Mouse (Mus musculus) G1E-ER4 (cell line): ENCODE results near the gene Gap43. TPM values are rescaled to one million over a fixed set of nuclear protein-coding genes. Genes with fewer than 3 reads are reported as not detected.

Experiments
- GATA1 ChIP-seq: IDR thresholded peaks from one replicate; pipeline ENCODE4 v1.8.0; 2012; ENCODE audit warnings: low read length, inconsistent platforms
- polyA plus RNA-seq: library from polyadenylated mRNA; stranded (reverse); fragments of >175 nt; gene quantifications from 2 replicates; pipeline ENCODE4 v1.2.3, GENCODE M21; 2012

Gene Gap43
- polyA plus RNA-seq, result not detected in 2 replicates

DNA sequence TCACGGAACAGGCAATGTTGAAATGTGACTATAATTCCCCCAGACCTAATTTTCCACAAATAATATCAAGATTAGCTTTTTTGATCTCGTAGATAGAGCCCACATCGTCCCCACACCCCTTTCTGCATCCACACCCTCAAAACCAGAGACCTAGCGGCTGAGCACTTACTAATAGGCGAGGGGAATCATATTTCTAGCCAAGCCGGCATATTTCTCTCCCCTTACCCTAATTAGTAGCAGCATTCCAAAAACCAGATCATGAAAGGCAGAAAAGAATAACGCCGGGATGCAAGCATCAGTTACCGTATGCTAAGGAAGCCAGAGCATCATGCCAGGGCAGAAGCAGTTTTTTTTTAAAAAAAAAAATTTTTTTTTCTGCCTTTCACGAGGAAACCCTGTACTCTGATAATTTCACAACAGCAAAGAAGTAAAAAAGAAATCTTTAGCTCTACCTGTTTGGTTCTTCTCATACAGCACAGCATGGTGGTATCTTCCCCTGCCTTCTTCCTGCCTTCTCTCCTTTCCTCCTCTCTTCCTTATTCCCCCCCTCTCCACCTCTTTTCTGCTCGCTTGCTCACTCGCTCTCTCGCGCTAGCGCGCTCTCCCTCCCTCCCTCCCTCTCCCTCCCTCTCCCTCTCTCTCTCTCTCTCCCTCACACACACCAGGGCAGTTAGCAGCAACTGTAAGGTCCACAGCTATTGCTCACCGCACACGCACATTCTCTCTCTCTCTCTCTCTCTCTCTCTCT lies at the start of gene Gap43:
Gap43 (minus strand) TSS at position 631 of the 748 bp plus-strand sequence.
- TF ChIP-seq GATA1, result no peak

DNA sequence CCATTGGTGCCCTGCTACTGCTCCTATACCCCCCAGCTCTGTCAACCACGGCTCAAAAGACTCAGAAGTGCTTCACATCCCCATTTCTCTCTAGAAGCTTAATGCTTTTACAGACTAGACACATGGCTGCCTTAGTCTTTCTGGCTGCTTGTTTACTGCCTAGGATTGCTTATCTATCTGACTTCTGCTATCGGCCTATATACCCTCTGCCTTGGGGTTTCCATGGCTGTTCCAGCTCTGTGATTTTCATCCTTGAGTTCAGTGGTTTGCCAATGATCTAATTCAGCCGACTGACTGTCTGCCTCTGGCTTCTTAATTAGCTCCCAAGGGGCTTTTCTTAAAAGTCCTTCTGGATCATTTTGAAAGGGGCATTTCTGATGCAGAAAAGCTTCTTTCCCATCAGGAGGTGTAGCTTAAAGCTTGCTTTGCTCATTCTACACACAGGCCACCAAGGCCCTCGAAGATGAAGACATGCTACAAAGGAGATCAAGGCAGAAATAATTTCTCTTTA lies 40.9 kb upstream of the Gap43 start:
- no peak for TF ChIP-seq GATA1

DNA sequence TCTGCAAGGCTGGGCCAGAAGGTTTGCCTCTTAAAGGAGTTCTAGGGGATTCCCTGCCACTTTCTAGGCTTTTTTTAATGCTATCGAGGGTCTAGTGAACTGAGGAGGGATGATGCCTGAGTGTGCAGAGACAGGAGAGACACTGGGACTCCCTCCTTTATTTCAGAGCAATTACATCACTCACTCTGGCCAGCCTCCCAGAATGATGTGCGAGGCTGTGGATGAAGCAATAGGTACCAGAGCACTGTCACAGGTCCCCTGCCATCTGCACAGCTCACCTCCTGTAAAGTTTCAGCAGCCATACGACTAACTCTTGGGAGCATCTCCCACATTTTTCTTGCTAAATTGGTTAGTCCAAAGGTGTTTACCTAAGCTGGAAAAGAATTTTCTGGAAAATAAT lies 40.2 kb upstream of the Gap43 start:
- TF ChIP-seq GATA1, result no peak

DNA sequence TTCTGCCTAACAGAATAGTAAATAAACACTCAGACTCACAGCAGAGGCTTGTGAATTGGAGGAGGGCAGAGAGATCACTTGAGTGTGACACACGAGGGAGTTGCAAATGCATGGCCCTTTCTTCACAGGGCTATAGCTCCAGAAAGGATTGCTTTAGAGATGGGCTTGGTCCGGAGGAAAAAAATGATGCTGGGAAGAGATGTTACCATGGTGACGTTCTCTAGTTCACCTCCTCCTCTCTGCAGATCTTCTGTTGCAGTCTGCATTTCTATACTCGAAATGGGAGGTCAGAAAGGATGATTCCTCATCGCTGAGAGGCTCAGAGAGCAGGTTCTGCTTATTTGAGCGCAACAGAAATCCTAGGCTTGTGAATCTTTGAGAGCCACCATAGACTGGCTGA lies 29.7 kb upstream of the Gap43 start:
- TF ChIP-seq GATA1, result no peak

DNA sequence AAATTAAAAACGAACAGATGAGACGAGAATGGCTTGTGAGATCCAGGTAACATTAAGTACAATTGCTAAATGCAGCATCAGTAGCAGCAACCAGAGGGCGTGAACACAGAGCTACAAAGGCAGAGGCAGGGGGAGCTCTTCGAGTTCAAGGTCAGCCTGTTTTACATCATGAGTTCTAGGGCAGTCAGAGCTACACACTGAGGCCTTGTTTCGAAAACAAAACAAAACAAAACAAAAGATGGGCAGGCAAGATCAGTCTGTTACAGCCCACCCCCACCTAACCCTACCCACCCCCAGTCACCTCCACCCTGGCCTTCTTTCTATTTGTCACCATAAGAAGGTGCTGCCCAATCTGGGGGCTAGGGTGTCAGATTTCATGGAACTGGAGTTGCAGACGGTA lies 28.9 kb upstream of the Gap43 start:
- no peak for TF ChIP-seq GATA1

DNA sequence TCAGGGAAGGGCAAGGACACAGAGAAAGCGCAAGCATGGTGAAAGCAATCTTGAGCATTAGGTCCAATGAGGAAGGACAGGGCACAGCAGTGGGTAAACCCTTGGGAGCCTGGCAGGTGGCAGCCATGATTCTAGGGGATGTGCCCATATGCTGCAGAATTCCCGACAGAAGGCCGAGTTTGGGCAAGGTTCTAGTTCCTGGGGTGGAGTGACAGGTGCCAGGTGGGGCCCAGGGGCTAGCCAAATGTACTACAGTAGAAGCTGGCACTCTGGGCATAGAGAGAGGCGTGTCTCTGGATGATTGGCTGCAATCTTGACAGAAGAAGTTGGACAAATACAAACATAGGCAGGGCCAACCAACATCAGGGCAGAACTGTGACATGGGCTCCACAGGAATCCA lies 19.6 kb upstream of the Gap43 start:
- TF ChIP-seq GATA1, result no peak

DNA sequence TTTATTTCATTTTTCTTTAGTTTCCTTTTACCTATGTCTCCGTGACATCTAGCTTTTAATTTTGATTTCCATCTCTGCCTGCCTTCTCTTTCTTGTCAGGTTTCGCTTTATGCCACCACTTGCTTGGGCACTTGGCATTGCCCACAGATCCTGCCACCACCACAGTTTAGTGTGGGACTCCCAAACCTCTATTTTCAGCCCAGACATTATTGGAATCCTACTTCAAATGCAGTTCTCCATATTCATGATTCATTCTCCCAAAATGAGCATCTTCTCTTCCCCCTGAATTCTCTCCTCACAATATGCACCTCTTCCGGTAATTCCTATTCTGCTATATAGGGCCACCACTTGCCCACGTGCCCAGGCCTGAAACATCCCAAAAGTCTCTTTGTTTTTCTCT lies 17.6 kb upstream of the Gap43 start:
- no peak for TF ChIP-seq GATA1

DNA sequence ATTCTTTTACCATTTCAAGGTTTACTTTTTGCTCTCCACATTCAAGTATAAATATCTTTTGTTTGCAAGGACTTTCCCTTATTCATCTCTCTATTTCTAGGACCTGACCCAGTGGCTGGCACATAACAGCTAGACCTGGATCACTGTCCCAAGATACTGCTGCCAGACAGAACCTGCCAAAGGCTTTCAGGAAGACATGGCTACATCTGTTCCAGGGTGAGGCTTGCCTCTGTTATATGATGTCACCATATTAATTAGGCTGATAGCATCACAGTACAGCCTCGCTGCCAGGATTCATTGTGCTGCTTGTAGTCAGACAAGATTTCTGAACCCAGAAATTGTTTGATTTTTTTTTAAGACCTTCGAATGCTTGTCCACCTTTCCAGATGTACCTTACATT lies 9.6 kb upstream of the Gap43 start:
- TF ChIP-seq GATA1, result no peak

DNA sequence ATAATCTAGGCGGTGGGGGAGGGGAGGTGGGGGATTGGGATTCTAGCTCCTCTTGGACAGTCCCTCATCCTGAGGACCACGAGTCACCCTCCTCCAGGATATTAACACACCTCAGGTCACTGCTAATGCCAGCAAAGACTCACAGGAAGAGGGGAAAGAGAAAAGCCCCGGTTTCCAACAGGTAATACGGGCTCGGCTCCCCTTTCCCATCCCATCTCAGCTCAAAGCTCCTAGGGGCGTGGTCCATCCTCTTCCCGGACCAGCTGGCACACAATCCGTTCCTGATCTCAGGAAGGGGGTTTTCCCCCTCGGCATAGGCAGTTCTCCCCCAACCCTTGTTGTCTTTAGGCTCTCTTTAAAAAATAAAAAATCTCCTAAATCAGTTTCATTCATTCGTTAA lies 939 bp downstream of the Gap43 start:
- TF ChIP-seq GATA1, result no peak

DNA sequence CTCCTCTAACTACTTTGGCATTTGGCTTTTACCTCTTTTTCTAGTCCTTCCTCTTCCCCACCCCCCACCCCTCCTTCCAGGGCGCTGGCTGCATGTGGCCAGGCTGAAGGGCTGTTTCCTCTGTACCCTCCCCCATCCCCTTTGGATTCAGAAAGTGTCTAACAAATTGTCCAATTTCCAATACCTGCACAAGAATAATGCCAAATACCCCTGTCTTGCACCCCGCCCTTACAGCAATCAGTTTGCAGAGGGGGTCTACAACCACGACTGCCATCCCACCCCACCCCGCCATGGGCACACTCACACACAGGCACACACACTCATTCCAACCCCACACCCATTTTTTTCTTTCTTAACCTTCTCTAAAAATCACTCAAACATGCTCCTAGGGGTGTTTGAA lies 1.5 kb downstream of the Gap43 start:
- TF ChIP-seq GATA1, result no peak

DNA sequence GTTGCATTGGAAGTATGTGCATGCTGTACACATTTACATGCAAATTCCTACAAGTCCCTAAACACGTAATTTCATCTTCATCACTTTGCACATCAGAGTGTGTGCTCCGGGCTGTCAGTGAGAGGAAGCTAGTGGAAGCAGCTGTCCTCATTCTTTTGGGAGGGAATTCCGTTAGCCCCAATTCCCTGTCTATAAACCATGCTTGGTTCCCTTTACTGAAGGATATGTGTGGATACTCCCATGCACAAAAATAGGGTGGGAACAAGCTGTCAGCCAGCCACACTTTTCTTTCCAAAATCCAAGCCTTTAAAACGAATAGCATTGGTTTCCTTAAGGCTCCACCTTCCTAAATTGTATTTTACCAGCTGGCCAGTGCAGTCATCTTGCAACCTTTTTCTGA lies 2.1 kb downstream of the Gap43 start:
- TF ChIP-seq GATA1, result no peak

DNA sequence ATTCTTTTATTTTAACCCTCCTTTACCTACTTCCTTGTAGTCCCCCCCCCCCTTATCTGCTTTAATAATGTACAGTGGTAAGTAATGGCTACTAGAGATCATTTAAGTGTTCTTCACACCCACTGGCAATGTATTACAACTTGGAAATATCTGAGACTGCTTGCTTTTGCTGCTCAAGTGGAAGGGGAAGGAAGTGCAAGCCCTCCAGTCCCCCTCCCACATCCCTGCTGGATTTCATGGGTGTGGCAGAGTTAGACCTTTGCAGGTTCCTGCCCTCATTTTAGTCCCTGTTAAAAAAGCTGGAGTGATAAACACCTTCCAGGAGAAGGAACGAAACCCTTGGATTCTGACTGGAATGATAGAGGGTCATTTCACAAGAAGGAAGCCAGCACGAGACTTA lies 2.8 kb downstream of the Gap43 start:
- TF ChIP-seq GATA1, result no peak

DNA sequence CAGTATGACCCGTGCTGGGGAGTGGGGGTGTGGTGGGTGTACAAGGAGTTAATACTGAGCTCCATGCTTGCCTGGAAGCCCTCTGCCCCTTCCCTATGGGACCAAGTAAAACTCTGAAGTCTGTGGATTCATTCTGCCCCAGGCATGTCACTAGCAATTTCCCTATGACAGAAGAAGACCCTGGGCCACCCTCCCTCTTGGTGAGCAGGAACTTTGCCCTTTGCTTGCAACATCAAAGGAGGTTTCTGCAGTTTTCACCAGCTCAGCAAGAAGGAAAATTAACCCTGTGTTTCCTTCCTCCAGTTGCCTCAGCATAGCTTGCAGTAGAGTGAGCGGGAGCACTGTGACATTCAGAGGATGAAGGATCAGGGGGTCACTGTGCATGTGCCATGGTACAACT lies 3.8 kb downstream of the Gap43 start:
- no peak for TF ChIP-seq GATA1

DNA sequence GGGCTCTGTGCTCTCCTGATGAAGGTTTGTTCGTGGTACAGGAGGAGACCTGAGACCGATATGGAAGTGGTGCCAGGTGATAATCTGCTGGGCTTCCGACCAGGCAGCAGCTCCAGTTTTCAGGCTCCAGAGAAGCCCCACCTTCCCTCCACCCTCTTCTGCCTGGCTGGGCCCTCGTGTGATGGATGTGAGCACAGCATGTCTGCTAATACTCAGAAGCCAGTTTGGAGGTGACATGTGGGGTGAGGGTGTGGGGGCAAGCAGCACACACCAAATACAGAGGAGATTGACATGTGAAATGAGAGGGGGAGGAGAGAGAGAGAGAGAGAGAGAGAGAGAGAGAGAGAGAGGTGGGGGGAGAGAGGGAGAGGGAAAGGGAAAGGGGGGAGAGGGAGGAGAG lies 8.1 kb downstream of the Gap43 start:
- TF ChIP-seq GATA1, result no peak

DNA sequence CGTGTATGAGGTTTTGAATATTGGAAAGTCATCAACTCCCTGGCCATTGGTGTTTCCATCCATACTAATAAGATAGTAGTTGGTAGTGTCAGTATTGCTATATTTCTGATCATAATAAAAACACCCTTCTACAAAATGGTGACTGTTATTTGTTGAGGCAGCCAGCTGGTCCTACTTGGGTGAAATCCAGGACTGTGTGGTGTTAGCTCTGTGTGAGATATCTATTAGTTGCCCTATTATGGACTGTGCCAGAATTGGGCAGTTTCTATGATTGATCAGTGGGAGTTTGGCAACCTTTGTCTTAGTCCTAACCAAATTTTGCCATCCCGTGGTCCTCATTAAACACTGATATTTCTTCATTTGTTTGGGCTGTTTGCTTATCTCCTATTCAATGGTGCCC lies 14.3 kb downstream of the Gap43 start:
- TF ChIP-seq GATA1, result no peak

DNA sequence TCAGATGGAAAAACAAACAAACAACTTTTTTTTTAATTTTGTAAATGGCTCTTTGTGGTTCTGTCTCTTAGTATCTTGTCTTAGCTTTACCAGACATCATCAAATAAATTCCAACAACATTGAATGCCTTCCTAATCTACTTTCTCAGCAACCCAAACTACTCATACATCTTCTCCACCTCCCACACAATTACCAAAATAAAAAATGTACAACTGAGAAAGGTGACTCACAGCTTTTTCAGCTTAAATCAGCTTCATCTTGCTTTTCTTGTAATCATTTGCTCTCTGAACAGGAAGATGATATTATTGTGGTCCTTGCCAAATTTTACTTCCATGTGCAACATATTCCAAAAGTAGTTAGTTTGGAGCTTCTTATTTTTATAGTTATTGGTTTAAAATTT lies 14.9 kb downstream of the Gap43 start:
- no peak for TF ChIP-seq GATA1

DNA sequence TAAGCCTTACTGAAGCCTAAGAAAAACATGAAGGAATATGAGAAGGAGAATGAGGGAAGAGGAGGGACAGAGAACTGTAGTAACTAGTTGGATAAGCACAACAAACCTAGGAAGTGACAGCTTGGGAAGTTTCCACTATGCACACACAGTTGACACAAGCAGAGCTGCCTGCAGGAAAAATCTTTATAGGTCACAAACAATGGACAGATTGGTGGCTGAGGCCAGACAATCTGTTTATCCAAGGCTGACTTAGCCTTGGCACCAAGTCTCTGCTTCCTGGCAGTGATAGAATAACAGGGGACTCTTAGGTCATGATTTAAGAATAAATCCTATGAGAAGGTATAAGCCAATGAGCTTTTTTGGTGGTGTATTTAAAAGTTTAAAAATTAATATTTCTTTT lies 20.6 kb downstream of the Gap43 start:
- no peak for TF ChIP-seq GATA1

DNA sequence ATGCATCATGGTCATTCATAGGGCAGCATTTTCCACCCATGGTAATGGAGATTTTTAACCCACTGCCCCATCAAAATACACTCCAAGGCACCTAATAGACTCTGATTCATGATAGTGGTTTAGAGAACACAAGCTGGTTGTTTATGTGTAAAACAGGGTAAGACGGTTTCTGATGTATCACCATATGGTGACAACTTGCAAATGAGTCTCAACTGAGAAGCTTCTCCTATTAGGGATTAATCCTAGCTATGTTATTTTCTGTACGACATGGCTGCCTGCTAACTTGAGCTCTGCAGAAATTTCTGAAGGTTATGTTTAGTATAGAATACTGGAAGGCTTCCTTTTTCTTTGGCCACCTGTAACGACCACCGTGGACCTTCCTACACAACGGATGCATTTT lies 21.1 kb downstream of the Gap43 start:
- TF ChIP-seq GATA1, result no peak
